Mouse (Mus musculus): ENCODE data around the gene Pigq.

The Pigq gene

DNA sequence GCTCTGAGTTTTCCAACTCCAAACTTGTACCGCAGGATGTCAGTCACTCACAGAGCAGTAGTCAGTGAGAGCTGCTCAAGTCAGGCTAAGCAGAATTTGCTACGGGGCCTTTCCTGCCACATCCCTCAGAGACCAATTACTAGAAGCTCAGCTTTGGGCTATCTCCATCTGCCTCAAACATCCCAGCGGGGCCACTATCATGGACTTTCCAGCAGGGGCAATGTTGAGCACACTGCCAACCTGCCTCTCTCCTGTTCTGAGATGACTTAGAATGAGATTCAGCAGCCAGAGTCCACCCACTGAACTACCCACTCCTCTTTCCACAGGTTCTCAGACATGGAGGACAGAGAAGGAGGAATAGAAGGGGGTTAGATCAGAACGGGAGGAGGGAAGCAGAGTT lies 59.1 kb downstream of the Pigq start:
- peak in 1 of 2 experiments; percentile 58 for DNase-seq (ENCODE audit: inconsistent age in 2 of 2, low spot score in 1 of 2)

DNA sequence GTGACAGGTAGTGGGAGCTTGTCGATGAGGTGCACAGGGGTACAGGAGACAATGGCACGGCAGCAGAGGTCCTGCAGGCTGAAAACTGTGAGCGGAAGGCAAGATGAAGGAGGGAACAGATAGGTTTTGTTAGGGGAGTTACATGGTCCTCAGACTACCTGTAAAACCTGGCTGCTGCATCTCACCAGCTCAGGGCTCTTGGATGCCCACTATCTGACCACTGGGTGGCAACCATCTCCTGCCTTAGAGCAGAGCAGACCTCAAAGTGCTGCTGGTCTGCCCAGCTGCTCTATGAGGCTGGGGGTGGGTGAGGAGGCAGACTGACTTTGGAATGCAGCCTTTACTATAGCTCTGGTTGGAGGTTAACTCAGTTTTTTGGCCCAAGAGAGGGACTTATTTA lies 60.9 kb downstream of the Pigq start:
- DNase-seq (ENCODE audit: inconsistent age in 2 of 2, low spot score in 1 of 2): no peak

DNA sequence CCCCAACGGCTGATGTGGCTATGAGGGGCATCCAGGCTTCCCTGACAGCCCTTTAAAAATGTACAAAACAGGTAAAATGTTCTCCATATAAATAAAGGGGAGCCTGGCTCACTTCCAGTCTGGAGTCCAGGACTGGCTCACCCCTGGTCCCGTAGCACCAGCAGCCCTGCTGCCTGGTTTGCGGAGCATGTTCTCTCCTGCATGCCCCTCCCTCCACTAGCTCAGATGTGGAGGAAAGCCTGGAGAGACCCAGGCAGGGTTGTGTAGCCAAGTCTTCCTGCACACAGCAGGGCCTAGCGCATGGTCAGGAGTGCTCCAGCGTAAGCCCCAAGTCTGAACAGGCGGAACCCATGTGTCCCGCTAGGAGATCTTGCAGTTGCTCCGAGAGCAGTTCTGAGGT lies 61.5 kb downstream of the Pigq start:
- DNase-seq (ENCODE audit: inconsistent age in 2 of 2, low spot score in 1 of 2): no peak

DNA sequence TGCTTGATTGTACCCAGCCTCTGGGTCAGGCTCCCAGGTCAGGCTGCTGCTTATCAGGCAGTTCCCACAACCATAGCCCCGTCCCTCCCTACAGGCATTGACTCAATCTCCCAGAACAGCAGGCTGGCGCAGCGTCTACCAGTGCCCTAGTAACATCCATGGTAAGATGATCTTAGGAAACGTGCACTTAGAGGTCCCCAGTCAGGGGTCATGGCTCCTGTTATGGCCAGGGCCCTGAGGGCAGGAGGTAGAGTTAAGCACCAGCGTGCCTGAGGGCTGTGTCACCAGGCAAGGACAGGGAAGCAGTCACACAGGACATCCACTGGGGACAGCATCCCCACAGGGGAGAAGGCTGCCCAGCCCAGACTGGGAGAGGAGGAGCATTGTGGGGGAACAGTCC lies 62.4 kb downstream of the Pigq start:
- peak; percentile 52 to 64 for DNase-seq (ENCODE audit: inconsistent age in 2 of 2, low spot score in 1 of 2)

DNA sequence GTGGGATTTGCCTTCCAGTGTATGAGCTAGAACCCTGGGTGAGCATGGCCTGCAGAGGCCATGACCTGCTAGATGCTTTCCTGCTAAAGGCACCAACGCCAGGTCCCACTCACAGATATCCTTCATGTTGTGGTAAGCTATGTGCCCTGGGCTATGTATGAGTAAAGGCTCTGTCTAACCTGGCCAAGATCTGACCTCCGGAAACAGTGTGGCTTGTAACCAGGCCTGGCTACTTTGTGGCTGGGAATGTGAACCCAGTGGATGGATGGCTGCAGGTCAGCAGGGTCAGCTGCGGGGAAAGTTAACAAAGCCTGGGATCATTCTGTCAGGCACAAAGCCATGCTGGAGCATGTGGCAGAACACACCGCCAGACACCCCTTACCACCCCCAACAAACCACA lies 63.0 kb downstream of the Pigq start:
- peak in 1 of 2 experiments; percentile 47 for DNase-seq (ENCODE audit: inconsistent age in 2 of 2, low spot score in 1 of 2)

DNA sequence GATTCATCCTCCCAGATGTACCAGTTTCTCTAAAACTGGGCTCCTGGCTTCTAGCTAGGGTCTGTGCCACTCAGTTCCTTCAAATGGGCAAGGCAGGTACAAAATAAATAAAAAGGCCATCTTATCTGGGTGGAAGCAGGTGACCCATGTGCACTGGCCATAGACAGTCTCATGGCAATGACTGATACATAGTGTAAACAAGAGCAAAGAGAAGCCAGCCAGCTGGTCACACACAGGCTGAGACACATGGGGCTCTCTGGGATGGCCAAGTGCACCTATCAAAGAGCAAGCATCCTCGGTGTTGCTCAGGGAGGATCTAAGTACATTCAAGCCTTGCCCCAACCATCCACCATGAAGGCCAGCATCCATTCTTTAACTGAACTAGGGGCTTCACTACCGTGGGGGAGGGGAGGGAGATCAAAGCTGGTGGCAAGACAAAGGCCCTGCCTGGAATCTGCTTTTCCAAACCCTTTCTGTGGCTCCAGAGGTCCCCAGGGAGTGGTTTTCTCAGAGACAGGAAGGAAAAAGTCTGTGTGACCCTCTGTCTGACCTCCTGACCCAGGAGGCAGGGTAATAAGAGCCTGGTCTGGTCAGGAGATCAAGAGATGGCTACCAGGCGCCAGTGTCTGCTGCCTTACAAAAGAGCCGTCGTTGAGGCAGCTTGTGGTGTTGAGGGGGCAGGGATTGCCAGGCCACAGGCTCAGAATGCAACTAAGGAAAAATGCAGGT lies 63.7 kb downstream of the Pigq start:
- DNase-seq (ENCODE audit: inconsistent age in 2 of 2, low spot score in 1 of 2): peak in 1 of 2 experiments; percentile 65

DNA sequence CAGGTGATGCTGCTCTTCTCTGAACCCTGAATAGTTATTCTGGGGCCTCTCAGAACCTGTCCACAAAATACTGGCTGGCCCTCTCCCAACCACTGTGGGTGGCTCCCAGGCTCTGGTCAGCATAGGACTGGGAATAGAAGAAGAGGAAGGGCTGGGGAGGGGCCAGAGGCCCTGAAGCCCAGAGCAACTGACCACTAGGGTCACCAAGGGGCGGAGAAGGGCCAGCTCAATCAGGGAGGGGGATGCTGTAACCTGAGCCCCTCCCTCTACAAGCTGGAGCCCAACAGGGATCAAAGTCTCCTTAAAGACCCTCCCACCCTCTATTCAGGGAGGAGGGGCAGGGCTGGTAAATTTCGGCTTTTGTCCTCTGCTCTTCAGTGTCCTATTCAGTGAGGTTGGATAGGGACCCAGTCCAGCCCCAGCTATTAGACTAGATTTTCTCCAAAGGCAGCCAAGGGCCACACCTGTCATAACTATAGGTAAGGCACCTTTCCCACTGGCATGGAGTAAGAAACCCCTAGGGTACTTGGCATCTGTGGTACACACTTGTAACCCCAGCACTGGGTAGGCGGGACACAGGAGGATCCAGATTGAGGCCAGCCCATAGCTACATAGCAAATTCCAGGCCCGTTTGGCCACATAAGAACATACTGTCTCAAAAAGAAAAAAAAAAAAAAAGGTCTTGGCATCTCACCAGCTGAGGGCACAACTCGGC lies 64.4 kb downstream of the Pigq start, which contains the start of gene Wfikkn1:
TSS of gene Wfikkn1 (minus strand) at position 663 of the 715 bp plus-strand sequence.
- DNase-seq (ENCODE audit: inconsistent age in 2 of 2, low spot score in 1 of 2): peak in 1 of 2 experiments; percentile 35

DNA sequence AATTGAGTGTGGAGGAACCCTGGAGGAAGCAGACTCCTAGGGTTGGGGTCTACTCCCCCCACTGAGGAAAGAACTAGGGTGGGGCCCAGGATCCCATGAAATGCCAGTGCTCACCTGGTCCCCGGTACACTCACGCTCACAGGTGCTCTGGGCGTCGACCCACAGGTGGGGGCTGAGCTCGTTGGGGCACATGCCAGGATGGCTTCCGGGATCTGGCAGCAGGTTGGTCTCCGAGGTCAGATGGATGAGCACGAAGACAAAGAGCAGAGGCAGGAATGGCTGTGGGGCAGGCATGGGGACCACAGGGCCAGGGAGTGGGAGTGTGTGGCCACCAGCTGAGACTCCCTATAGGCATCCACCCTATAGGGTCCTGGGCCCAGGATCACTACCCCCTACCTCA lies 65.0 kb downstream of the Pigq start:
- DNase-seq (ENCODE audit: inconsistent age in 2 of 2, low spot score in 1 of 2): no peak

DNA sequence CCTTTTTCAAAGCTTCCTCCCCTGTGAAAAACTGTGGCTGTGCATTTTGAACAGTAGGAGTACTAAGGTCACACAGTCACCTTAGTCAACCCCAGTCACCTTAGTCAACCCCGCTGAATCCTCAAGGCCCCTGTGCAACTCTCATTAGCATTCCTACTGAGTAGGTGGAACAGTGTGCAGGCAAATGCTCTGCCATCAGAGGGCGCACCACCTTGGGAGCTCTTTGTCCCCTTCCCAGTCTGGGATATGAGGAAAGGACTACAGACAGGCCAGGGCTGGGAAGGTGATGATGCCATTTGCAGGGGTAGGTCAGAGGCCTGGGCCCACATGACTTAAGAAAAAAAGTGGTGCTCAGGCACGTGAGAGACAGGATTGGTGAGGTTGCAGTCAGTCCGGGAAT lies 65.5 kb downstream of the Pigq start:
- DNase-seq (ENCODE audit: inconsistent age in 2 of 2, low spot score in 1 of 2): peak; percentile 61 to 83

DNA sequence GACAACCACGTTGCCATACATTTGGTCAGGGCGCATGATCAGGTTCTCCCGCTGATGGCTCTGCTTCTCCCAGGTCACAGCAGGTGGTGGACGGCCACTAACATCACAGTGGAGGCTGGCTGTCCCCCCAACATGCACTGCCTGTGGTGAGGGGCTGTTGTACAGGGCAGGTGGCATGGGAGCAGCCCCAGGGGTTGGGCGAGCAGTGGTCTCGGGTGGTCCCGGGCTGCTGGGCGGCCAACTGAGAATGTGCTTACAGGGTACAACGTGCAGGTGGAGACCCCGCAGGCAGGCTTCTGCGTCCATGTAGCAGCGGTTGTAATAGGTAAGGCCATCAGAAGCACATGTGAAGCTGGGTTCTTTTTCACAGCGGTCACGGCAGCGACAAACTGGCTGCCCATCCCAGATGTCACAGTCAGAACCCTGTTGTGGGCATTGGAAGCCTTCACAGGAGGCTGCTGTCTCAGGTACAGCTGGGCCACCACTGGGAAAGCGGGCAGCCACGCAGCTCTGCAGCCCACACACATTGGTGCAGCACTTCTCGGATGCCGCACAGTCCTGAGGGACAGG lies 66.0 kb downstream of the Pigq start:
- no peak for DNase-seq (ENCODE audit: inconsistent age in 2 of 2, low spot score in 1 of 2)

DNA sequence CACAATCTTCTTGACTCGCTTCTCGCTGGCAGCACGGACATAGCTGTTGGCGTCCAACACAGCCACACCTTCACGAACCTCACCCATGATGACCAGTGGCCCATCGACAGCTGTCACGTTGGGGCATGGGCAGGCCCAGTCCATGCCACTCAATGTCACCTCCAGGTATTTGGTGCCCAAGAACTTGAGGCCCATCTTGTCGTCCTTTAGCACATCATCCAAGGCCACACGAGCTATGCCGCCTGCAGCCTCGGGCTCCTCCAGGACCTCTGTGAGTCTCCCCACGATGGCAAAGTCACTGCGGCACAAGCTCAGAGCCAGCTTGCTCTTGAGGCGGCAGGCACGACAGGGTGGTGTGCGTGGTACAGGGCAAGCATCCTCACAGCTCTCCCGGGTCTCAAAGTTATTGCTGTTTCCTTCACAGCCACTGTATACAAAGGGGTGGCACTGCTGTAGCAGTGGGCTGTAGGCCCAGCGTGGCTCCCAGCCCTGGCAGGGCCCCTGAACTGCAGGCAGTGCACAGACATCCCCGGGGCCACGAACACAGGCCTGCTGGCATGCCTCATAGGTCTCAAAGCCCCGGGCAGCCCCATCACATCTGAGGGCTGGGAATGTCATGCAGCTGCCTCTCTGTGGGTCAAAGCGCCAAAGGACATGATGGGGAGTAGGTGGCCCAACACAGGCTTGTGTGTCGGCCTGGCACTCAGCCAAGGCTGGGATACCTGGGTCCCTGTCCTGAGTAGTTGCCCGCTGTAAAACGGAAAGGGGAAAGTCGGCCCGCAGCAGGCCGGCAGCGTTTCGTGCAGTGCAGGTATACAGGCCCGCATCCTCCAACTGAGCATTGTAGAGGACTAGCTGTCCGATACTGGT lies 66.8 kb downstream of the Pigq start:
- DNase-seq (ENCODE audit: inconsistent age in 2 of 2, low spot score in 1 of 2): peak; percentile 35 to 54

DNA sequence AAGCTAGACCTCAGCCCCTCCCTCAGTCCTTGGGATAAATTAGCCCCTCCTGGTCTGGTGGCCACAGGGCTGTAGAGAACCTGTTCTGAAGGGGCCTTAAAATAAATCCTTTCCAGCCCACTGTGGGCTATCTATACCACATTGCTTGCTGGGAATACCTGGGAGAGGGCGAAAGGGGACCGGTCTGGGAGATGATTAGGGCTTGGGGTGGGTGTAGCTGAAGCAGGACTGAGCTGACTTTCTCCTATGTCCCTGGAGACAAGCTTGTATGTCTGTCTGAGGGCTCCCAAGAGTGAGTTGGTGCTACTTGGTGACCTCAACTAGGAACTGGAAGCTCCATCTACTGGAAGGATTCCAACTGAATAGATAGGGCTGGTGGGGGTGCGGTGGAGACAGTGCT lies 67.7 kb downstream of the Pigq start:
- peak in 1 of 2 experiments; percentile 40 for DNase-seq (ENCODE audit: inconsistent age in 2 of 2, low spot score in 1 of 2)
